Mouse (Mus musculus) heart, embryonic 15.5 days (tissue): ENCODE results near the gene Olfr722. TPM values are rescaled to one million over a fixed set of nuclear protein-coding genes. Genes with fewer than 3 reads are reported as not detected.
"Not testable (repeated sequence)": the region's sequence is repeated elsewhere in the genome, so short reads cannot be mapped to it uniquely, and the experiment has no call there.

Experiments
- ATAC-seq: fragments of 200-750 bp; cut with Nextera tagmentation; replicated peaks from 2 replicates; pipeline ENCODE4 v1.8.0; 2017; ENCODE audit warnings: low read depth, moderate TSS enrichment; ENCODE audit not compliant: insufficient number of reproducible peaks, insufficient read depth, low FRiP score
- H3K27ac ChIP-seq: fragments of 300-500 bp; sonication (generic); 2 replicates; pipeline ENCODE4 v1.5.1; 2015; ENCODE audit warnings: mild to moderate bottlenecking, inconsistent platforms
- H3K27me3 ChIP-seq: fragments of 300-500 bp; sonication (generic); 2 replicates; pipeline ENCODE4 v1.6.1; 2015; ENCODE audit warnings: inconsistent platforms
- H3K36me3 ChIP-seq: fragments of 300-500 bp; sonication (generic); 2 replicates; pipeline ENCODE4 v1.6.1; 2015; ENCODE audit warnings: mild to moderate bottlenecking, inconsistent platforms
- H3K4me1 ChIP-seq: fragments of 300-500 bp; sonication (generic); replicated peaks from 2 replicates; pipeline ENCODE4 v1.6.1; 2015; ENCODE audit warnings: inconsistent platforms
- H3K4me2 ChIP-seq: fragments of 300-500 bp; sonication (generic); 2 replicates; pipeline ENCODE4 v1.6.1; 2015; ENCODE audit warnings: inconsistent platforms, mild to moderate bottlenecking, moderate library complexity
- H3K4me3 ChIP-seq: fragments of 300-500 bp; sonication (generic); 2 replicates; pipeline ENCODE4 v1.5.1; 2015; ENCODE audit warnings: mild to moderate bottlenecking, inconsistent platforms
- H3K9ac ChIP-seq: fragments of 300-500 bp; sonication (generic); 2 replicates; pipeline ENCODE4 v1.6.1; 2015; ENCODE audit warnings: mild to moderate bottlenecking, inconsistent platforms
- H3K9me3 ChIP-seq: fragments of 300-500 bp; sonication (generic); replicated peaks from 2 replicates; pipeline ENCODE4 v1.6.1; 2016; ENCODE audit warnings: inconsistent platforms
- polyA plus RNA-seq: library from polyadenylated mRNA; unstranded; fragments of >200 nt; fragmentation: Nextera tagmentation; extraction: Ambion mirVana; gene quantifications from 2 replicates; pipeline ENCODE4 v1.2.1, GENCODE M21; 2015

Gene Olfr722
- not detected in 2 replicates for polyA plus RNA-seq

DNA sequence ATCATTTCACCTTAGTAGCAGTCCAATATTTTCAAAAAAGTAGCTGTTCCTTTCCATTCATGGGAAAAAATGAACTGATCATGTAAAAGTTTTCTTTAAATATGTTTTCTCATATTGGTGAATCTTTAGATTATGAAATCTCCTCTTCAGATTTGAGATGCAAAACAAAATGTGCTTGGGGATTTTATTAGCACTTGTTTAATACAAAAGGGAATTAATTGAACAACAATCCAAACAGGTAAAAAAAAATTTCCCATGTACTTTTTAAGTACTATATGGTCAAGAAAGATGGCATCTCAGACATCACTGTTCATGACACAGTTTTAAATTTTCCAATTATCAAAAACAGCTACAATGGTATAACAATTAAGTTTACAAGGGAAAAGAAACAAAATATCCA lies at the start of gene Olfr722:
Gene Olfr722, minus strand, starts transcription at position 101 of the 400 bp plus-strand sequence.
- Histone ChIP-seq H3K4me1 (no peaks in the 10 kb centered on the region), H3K9ac (no peak within 1 kb of the TSS), H3K27me3 (no peaks in the 10 kb centered on the region), H3K27ac (no peak within 1 kb of the TSS), H3K9me3 (no peaks in the 10 kb centered on the region), H3K36me3 (no peaks in the 10 kb centered on the region), H3K4me2 (no peak within 1 kb of the TSS), H3K4me3 (no peak within 1 kb of the TSS)
- ATAC-seq: no peak

GRCm38 (mm10) chr14:49931687-49932086 lies 29.9 kb upstream of the Olfr722 start, which contains the start of gene Olfr723:
Gene Olfr723, minus strand, starts transcription at chr14:49931787.
- H3K4me2 ChIP-seq, H3K27me3 ChIP-seq, H3K36me3 ChIP-seq, H3K4me1 ChIP-seq, H3K9ac ChIP-seq, H3K9me3 ChIP-seq, ATAC-seq, H3K4me3 ChIP-seq, H3K27ac ChIP-seq: not testable (repeated sequence)

GRCm38 (mm10) chr14:49860387-49860786 lies 41.4 kb downstream of the Olfr722 start:
- Histone ChIP-seq H3K9ac (no peak overlapping the region), H3K27me3 (no peaks in the 10 kb centered on the region), H3K9me3 (no peaks in the 10 kb centered on the region), H3K36me3 (no peaks in the 10 kb centered on the region), H3K4me3 (no peak overlapping the region), H3K27ac (no peak overlapping the region), H3K4me2 (no peak overlapping the region), H3K4me1 (no peaks in the 10 kb centered on the region)
- ATAC-seq: no peak

Other genes with a start within 250 kb of the Olfr722 start
- 40.7 and 43.1 TPM in 2 replicates for gene Armh4, start 118.6 kb downstream of the Olfr722 start, polyA plus RNA-seq
- not detected in 2 replicates for gene Olfr723, start 29.8 kb upstream of the Olfr722 start, polyA plus RNA-seq
- not detected in 2 replicates for gene Olfr724, start 61.3 kb upstream of the Olfr722 start, polyA plus RNA-seq
- not detected in 2 replicates for gene Olfr725, start 138.4 kb upstream of the Olfr722 start, polyA plus RNA-seq
- gene Olfr726, start 189.0 kb upstream of the Olfr722 start, polyA plus RNA-seq: not detected in 2 replicates
- gene Olfr727, start 221.2 kb upstream of the Olfr722 start, polyA plus RNA-seq: not detected in 2 replicates
- gene Olfr728, start 240.7 kb upstream of the Olfr722 start, polyA plus RNA-seq: not detected in 2 replicates